Mouse (Mus musculus) left cerebral cortex, postnatal 10 days (tissue): Measurements from ENCODE around the gene Gjb5. TPM values are rescaled to one million over a fixed set of nuclear protein-coding genes. Genes with fewer than 3 reads are reported as not detected.

Experiments used
- DNase-seq, 2 experiments: peaks; one replicate each; pipeline ENCODE4 v3.0.0; 2021 to 2022; ENCODE audit warnings: low spot score in 2 of 2, mixed read lengths in 1 of 2; ENCODE audit errors: extremely low spot score in 1 of 2
- intact Hi-C: fragments of 180-260 bp; cut with DNase I; formaldehyde crosslinking; loops from one replicate; pipeline ENCODE4 v1.15.1; 2025
- total RNA-seq, 2 experiments: library from RNA; stranded (reverse); gene quantifications; 2 replicates each; pipeline ENCODE4 v1.2.3; 2021

The Gjb5 gene
- total RNA-seq, 2 experiments from 2014 or later = not detected

GRCm38 (mm10) chr4:127324296-127324695, 33.7 kb downstream of the Gjb5 start:
- no peak for DNase-seq
- intact Hi-C loops = loop anchor here (10.0 kb wide), 2 partner anchors 279 to 769 kb away; partner anchors contain the start of gene Clspn

DNA sequence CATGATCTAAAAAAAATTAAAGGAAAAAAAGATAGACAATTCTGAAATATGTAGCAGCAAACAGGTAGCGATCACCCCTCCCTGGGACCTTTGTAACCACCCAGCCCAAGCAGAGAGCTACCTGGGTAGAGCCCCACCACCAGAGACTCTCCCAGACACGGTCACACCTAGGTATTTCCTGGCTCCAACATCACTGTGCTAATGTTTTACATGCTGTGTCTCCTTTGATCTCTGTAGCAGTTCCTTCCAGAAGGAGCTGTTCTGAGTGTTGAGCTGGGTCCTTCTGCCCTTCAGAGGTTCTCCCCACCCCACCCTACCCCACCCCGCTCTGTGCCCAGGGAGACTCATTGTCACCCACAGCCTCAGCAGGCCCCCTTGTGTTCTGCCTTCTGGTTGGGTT, 34.3 kb downstream of the Gjb5 start:
- intact Hi-C loops = loop anchor here (10.0 kb wide), 2 partner anchors 279 to 769 kb away; partner anchors contain the start of gene Clspn
- DNase-seq = no peak

GRCm38 (mm10) chr4:127319613-127320012, 38.4 kb downstream of the Gjb5 start:
- intact Hi-C loops = loop anchor here (10.0 kb wide), 3 partner anchors 165 to 765 kb away; partner anchors contain the start of gene Clspn
- DNase-seq = peak; percentile 52 to 73

GRCm38 (mm10) chr4:127317143-127317542, 40.8 kb downstream of the Gjb5 start:
- intact Hi-C loops = loop anchor here (10.0 kb wide), 1 partner anchor 162 kb away; no protein-coding TSS in a partner anchor
- no peak for DNase-seq

DNA sequence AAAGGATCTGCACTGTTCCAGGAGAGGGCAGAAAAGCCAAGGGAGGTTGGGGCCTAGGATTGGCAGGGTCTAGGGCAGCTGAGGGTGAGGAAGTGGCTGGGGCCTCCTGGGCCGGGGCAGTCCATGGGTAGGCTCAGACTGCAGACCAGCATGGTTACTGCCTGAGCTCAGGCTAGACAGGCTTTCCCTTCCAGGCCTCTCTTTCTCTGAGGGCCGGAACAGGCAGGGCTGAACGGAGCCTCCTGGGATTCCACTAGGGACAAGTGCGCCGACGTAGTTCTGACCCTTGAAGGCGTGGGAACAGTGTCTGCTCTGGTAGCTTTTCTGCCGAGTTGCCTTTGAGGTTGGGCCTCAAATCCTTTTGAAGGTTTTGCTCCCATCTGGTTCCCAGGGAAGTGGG, 42.2 kb downstream of the Gjb5 start:
- intact Hi-C loops = loop anchor here (2.0 to 10.0 kb wide), 2 partner anchors 63 to 161 kb away; no protein-coding TSS in a partner anchor
- DNase-seq = peak in 1 of 2 experiments; percentile 60

- no peak for DNase-seq
- intact Hi-C loops = loop anchor here (2.0 to 10.0 kb wide), 2 partner anchors 62 to 160 kb away; no protein-coding TSS in a partner anchor
Observed at GRCm38 (mm10) chr4:127314585-127314984, 43.4 kb downstream of the Gjb5 start.

- peak; percentile 32 to 92 for DNase-seq
- intact Hi-C loops = loop anchor here (2.0 to 10.0 kb wide), 2 partner anchors 61 to 159 kb away; no protein-coding TSS in a partner anchor
Observed at GRCm38 (mm10) chr4:127313861-127314260, 44.1 kb downstream of the Gjb5 start, which contains the start of gene Gja4. Gja4 (minus strand) TSS chr4:127314039.

- DNase-seq = no peak
- intact Hi-C loops = loop anchor here (10.0 kb wide), 1 partner anchor 158 kb away; no protein-coding TSS in a partner anchor
Observed at GRCm38 (mm10) chr4:127312349-127312748, 45.6 kb downstream of the Gjb5 start.

DNA sequence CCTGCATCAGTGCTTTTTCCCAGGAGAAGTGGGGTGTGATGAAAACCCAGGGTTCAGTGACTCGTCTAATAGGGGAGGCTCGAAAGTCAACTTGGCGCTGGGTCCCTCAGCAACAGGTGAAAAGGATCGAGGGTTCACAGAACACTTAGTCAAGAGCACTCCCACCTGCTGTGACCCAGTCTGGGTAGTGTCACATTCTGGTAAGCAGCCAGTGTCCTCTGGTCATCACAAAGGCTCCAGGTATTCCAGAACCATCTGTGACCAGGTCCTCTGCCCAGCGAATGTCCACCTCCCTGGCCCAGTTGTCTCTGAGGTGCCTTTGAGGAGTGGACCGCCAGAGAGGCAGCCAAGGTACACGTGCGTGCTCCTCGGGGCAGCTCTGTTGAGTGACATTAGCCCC, 46.4 kb downstream of the Gjb5 start:
- intact Hi-C loops = loop anchor here (10.0 kb wide), 1 partner anchor 157 kb away; no protein-coding TSS in a partner anchor

GRCm38 (mm10) chr4:127306915-127307314, 51.1 kb downstream of the Gjb5 start:
- DNase-seq = no peak
- intact Hi-C loops = no loop called here

More for the DNA sequence above, 46.4 kb downstream of the Gjb5 start:
- DNase-seq = no peak

Other genes with a start within 250 kb of the Gjb5 start
- 1 to 10 TPM; 2.2 to 2.6 TPM for gene Tmem35b, start 234.5 kb downstream of the Gjb5 start, total RNA-seq
- 100 to 1,000 TPM; 275 to 284 TPM for gene Dlgap3, start 189.0 kb downstream of the Gjb5 start, total RNA-seq
- 10 to 100 TPM; 40.5 to 42.9 TPM for gene Smim12, start 114.4 kb downstream of the Gjb5 start, total RNA-seq
- gene Gja4, start 44.1 kb downstream of the Gjb5 start, total RNA-seq = 10 to 100 TPM in 1 of 2 experiments, 1 to 10 TPM in 1; 9.2 to 10.8 TPM
- under 1 TPM; 0.36 to 0.41 TPM for gene Gjb3, start 27.3 kb downstream of the Gjb5 start, total RNA-seq
- not detected for gene Gjb4, start 4.1 kb downstream of the Gjb5 start, total RNA-seq